Mouse (Mus musculus) G1E (cell line): Measurements from ENCODE around the gene Sgcd.

Source experiments
- CTCF ChIP-seq: IDR thresholded peaks from 2 replicates; pipeline ENCODE4 v1.5.1; 2012; ENCODE audit warnings: low read depth, low read length, inconsistent platforms, mixed read lengths
- GATA1 ChIP-seq: IDR thresholded peaks from 2 replicates; pipeline ENCODE4 v1.6.1; 2012; ENCODE audit warnings: borderline replicate concordance, low read length, inconsistent platforms, mixed read lengths
- TAL1 ChIP-seq: conservative IDR thresholded peaks from 2 replicates; pipeline ENCODE4 v1.6.1; 2012; ENCODE audit warnings: low read depth, low read length, inconsistent platforms, mixed read lengths

- TF ChIP-seq CTCF (no peak), TAL1 (no peak), GATA1 (no peak)
Measured at GRCm38 (mm10) chr11:47876633-47877170, 112.1 kb downstream of the Sgcd start.
